Mouse (Mus musculus) thymus, postnatal 25 days (tissue): ENCODE results near the gene Drap1.

ENCODE experiments used
- DNase-seq: peaks from one replicate; pipeline ENCODE4 v3.0.0; 2022

The Drap1 gene

DNA sequence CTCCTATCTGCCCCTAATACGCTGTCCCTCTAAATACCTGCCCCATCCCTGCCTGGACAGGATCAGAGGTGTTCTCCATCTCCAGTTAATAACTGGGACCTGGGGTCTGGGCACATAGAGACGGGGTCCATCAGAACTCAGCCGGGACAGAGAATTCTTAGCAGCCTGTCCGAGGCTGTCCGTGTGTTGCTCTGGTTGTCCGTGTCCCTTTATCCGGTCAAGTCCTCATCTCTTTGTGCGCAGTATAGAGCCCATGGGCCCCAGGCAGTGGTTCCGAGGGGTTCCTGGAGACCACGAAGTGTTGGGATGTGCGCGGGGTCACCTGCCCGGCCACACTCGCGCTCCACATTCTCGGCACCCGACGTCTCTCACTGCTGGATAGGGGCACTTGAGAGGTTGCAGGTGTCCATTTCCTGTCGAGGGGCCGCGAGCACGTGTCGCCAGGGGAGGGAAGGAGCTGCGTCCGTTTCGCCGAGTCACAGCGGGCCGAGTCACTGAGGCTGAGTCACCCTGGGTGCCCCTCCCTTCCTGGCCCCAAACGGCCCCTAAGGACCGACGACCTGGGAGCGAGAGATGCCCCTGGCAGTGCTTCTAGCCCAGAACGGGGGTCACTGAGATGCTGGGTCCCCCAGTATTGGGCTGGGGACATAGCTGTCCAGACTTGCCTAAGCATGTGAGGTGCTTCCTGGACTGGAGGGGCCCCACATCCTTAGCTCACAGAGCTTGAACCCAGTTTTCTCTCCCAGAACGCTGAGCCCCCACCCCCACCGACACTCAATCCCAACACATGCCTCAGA lies 23.8 kb upstream of the Drap1 start:
- DNase-seq = no peak

- peak; percentile 84 for DNase-seq
Observed at GRCm38 (mm10) chr19:5447515-5448353, 23.0 kb upstream of the Drap1 start, which contains the start of gene Fosl1. TSS of gene Fosl1 (plus strand) at chr19:5447547.

- no peak for DNase-seq
Observed at GRCm38 (mm10) chr19:5445747-5446146, 21.0 kb upstream of the Drap1 start.

GRCm38 (mm10) chr19:5444954-5445353 lies 20.2 kb upstream of the Drap1 start:
- DNase-seq = no peak

GRCm38 (mm10) chr19:5444371-5444908 lies 19.7 kb upstream of the Drap1 start:
- no peak for DNase-seq

DNA sequence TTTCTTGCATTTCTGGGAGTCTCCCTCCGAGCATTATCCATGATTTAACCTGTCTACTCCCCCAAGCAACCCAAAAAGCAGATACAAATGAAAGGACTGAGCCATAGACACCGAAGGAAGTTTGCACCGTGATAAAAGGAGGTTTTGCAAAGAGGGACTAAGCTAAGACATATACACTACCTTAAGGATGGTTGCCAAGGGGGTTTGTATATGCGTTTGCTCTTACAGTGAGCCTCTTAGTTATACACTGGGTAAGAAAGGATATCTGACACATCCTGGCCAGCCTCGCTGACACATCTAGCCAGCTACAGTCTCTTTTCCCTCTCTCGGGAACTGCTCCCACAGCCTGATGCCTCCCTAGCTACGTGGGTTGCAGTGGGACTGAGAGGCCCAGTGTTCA lies 9.2 kb upstream of the Drap1 start:
- no peak for DNase-seq

DNA sequence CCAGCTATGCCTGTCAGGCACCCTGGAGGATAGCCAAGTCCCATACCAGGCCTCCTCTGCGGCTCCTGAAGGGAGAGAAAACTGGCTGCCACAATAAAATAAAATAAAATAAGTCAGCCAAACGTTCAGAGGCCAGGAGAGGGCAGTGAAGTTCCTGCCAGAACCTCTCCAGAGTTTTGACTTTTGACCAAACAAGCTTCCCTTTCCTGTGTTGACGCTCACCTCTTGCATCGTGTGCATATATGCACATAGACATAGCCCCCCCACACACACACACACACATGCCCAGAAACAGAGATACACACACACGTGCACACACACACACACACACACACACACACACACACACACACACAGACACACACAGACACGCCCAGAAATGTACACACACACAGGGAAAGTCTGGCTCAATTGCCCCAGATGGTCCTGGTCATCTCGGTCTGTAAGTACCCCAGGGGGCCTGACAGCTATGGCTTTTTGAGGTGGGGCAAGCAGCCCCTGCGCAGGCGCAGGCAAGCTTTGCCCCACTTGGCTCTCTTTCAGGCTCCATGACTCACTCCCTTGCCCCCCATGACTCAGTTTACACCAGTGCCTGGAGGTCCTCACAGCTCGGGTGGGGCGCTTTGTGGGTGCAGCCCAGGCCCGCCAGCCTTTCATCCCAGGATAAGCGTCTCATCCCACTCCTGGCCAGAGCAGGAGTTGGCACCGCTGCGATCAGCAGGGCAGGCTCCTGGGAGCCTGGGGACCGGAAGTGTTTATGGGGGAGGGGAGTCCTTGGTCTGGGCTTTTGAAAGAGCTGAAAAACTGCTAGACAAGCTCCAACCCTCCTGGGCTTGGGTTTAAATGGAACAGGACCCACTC lies 8.4 kb upstream of the Drap1 start:
- peak; percentile 80 for DNase-seq

DNA sequence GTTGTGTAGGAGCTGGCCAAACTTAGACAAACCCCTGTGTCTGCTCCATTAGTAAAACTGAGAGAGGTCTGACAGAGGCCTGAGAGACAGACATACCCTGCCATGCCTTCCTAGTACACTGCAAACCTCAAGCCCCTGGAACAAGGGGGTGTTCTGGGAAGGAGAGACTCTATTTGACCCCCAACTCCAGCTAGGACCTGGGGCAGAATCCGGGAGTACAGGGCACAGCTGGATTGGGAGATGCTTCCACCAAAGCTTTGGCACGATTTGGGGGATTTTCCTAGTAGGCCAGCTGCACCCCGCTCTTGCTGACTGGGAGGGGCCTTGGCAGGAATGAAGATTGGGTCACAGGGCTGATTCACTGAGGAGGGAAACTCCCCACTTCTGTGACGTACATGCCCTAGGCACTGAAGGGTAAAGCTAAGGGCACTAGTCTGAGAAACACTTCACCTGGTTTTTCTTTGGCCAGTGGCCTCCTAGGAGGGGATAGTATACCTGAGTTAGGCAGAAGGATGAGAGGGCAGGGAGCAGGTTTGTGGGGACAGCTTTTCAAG lies 7.2 kb upstream of the Drap1 start:
- no peak for DNase-seq

DNA sequence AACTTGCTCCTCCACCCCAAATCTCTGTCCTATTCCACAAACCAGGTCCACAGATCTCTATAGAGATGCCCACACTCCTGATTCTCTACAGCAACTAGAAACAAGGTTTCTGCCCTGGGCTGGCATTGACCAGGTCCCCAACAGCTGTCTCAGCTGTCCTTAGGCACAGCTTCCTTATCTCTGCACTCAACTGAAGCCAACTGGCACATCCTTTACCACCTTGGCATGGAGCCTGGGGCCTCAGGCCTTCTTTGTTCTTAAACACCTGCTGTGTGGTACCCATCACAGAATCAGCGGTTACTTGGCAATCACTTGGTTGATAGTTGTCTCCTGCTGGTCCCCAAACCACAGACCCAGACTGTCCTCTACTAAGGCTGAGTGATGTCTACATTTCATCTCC lies 5.6 kb upstream of the Drap1 start:
- DNase-seq = peak; percentile 39

DNA sequence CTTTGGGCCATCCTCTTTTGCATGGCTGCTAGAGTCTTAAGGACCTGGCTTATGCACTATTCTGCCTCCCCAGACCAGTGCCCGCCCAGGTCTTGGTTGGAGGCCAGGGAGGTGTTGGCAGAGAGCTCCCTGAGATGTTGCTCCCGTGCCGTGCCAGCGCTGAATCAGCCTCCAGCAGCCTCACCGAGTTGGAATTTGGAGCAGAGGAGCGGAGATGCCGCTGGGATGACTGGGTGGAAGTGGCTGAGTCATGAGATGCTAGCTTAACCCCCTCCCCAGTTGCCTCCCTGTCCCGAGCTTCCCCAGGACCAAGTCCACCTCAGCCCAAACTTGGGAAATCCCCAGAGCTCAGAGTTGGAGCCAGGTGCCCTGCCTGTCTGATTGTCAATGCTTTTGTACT lies 5.0 kb upstream of the Drap1 start:
- DNase-seq = no peak

DNA sequence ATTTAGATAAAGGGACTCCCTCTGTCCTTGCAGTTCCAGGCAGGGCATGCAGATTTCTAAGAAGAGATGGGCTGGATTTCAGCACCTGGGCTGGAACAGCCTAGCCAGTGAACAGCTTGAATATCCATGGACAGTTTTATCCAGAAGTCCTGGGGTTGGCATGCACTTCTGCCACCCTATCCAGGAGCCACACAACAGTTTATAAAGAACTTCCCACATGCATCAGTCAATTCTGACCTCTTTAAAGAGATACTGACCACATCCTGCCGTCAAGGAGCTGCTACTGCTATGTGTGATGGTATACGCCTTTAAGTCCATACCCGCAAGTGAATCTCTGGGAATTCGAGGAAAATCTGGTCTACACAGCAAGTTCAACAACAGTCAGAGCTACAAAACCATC lies 4.4 kb upstream of the Drap1 start:
- no peak for DNase-seq

DNA sequence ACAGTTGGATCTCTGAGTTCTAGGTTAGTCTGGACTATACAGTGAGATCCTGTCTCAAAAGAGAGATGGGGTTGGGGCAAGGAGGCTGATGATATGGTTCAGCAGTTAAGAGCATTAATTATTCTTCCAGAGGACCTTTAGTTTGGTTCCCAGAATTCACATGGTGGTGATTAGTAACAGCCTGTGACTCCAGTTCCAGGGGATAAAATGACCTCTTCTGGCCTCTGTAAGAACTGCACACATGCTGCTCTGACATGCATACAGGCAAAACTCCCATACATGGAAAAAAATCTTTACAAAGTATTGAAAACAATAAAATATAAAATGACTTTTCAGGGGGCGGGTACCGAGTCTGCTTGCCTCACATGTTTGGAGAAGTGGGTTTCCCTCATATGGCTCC lies 3.3 kb upstream of the Drap1 start:
- DNase-seq = peak; percentile 43

- no peak for DNase-seq
Observed at GRCm38 (mm10) chr19:5426640-5427290, 2.0 kb upstream of the Drap1 start.

DNA sequence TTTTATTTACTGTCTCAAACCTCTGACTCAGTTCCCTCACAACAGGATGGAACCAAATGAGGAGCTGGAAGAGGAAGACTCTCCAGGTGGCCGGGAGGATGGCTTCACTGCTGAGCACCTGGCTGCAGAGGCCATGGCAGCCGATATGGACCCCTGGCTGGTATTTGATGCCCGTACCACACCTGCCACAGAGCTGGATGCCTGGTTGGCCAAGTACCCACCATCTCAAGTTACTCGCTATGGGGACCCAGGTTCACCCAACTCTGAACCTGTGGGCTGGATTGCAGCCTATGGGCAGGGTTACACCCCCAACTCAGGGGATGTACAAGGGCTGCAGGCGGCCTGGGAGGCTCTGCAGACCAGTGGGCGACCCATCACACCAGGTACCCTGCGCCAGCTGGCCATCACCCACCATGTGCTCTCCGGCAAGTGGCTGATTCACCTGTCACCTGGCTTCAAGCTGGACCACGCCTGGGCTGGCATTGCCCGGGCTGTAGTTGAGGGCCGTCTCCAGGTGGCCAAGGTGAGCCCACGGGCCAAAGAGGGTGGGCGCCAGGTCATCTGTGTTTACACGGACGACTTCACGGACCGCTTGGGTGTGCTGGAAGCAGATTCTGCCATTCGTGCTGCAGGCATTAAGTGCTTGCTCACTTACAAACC lies 1.3 kb upstream of the Drap1 start:
- DNase-seq = peak; percentile 17

DNA sequence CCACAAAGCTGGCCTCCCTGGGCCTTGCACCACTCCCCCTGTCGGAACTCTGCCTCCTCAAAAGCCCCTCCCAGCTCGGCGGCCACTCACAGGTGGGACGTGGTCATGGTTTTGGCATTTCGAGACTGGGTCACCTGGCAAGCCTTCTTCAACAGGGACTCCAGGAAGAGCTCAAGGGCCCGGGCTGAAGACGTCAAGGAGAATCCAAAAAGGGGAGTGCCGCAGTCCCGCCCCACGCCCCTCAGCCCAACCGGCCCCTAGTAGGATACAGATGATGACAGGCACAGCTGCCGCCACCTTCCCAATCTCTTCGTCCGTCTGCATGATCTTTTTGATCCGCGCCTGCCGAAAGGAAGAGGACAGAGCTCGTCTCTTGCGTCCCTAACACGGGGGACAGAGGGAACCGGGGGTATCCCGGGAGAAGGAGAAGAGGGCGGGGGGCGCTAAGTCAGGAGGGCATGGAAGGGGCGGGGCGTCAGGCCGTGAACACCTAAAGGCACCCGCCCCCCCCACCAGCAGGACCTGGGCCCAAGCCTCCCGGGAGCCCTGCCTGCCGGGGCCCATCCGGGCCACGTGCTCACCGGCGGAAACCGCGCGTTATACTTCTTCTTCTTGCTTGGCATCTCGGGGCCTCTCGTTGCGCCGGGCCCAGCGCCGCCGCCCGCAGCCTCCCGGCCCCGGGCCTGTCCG lies 542 bp downstream of the Drap1 start:
- peak; percentile 79 for DNase-seq

- DNase-seq = no peak
Observed at GRCm38 (mm10) chr19:5423561-5423960, 1.2 kb downstream of the Drap1 start.

DNA sequence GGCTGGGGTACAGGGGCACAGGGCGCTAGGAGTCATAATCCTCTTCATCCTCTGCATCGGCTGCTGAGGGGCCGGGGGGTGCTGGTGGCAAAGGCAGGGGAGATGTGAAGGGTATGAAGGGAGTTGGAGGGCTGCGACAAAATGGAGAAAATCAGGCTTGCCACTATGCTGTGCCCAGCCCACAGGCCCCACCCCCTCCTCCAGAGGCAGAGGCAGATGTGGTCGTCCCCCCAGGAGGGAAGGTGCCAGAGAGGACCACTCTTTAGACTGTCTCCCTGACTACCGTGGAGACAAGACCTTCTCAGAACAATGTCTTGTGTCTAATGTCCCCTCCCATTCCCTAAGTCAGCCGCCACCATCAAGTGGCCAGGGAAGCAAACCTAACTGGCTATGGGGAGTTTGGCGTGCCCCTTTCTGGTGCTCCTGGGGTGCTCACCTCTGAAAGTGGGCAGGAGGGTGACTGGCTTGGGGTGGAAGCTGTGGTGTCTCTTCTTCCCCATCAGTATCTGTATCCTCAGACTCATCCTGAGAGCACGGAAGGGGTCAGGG lies 1.8 kb downstream of the Drap1 start:
- no peak for DNase-seq

DNA sequence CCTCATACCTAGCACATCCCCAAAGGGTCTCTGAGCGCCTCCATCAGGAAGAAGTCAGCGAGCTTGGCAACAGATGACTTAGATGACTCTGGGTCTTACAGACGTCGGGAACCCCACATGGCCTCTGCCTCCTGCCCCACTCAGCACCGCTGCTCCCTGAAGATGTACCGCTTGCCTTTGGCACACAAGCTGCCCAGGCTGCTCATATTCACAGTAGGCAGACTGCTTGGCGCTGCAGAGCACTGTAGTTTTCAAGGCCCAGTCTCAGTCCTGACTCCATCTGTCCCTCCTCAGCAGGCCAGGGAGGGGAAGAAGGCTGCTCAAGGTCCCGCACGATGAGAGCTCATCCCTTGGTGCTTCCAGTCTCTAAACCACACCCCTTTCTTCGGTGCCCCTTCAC lies 2.5 kb downstream of the Drap1 start:
- DNase-seq = peak; percentile 27

- no peak for DNase-seq
Observed at GRCm38 (mm10) chr19:5421784-5422183, 3.0 kb downstream of the Drap1 start.

DNA sequence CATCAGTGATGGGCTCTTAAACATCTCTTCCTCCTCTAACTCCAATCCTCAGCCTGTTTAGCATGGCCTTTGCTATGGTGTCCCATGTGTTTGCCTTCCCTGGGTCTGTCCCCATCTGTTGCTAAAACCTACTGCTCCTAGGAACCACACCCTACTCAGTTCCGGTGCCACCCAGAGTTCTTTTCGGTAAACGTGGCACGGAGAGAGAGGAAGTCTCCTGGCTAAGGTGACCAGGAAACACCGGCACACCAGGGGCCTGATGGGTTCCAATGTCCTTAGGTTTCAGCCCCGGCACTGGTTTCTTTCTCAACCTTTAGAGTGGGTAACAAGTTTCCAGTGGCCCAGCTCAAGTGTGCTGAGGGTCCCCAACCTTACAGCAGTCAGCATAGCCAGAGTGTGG lies 4.2 kb downstream of the Drap1 start:
- no peak for DNase-seq

DNA sequence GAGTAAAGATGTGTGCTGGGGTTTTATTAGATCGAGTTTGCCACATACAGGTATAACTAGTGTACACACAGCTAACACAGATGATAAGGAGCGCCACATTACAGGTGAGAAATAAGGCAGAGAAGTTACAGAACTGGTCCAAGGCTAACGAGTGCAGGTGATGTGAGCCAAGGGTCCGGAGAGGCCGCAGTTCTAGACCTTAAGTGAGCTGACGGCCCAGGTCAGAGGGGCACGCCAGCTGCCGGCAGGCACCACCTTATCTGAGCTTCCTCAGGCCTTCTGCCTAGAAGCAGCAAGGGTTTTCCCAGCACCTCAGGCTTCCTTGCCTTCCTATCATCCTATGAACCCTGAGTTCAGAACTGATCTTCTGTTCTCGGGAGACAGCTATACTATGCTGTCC lies 5.1 kb downstream of the Drap1 start:
- DNase-seq = no peak
